Mouse (Mus musculus) hindbrain, postnatal 0 days (tissue): ENCODE results near the gene Spred3. TPM values are rescaled to one million over a fixed set of nuclear protein-coding genes. Genes with fewer than 3 reads are reported as not detected.
A peak's percentile ranks its signal among the peaks of the same experiment; 100 is the strongest.

ENCODE experiments used
- ATAC-seq: fragments of 200-750 bp; cut with Nextera tagmentation; 2 replicates; pipeline ENCODE4 v1.8.0; 2017; ENCODE audit warnings: mild to moderate bottlenecking, moderate TSS enrichment, moderate library complexity
- DNase-seq: peaks from one replicate; pipeline ENCODE4 v3.0.0-alpha.2; 2015; ENCODE audit warnings: low spot score
- H3K27ac ChIP-seq: fragments of 300-500 bp; sonication (generic); 2 replicates; pipeline ENCODE4 v1.5.1; 2014; ENCODE audit warnings: mild to moderate bottlenecking
- H3K27me3 ChIP-seq: fragments of 300-500 bp; sonication (generic); 2 replicates; pipeline ENCODE4 v1.6.1; 2014; ENCODE audit warnings: low read length, mixed read lengths; ENCODE audit not compliant: insufficient read depth
- H3K36me3 ChIP-seq: fragments of 300-500 bp; sonication (generic); 2 replicates; pipeline ENCODE4 v1.6.1; 2014; ENCODE audit warnings: low read length, mixed read lengths; ENCODE audit not compliant: insufficient read depth
- H3K4me1 ChIP-seq: fragments of 300-500 bp; sonication (generic); 2 replicates; pipeline ENCODE4 v1.6.1; 2014; ENCODE audit warnings: antibody characterized with exemption, low read length, mixed read lengths; ENCODE audit not compliant: insufficient read depth
- H3K4me2 ChIP-seq: fragments of 300-500 bp; sonication (generic); 2 replicates; pipeline ENCODE4 v1.6.1; 2014; ENCODE audit warnings: low read depth, mild to moderate bottlenecking, low read length, moderate library complexity, mixed read lengths
- H3K4me3 ChIP-seq: fragments of 300-500 bp; sonication (generic); 2 replicates; pipeline ENCODE4 v1.5.1; 2014; ENCODE audit warnings: low read length
- H3K9ac ChIP-seq: fragments of 300-500 bp; sonication (generic); replicated peaks from 2 replicates; pipeline ENCODE4 v1.6.1; 2014; ENCODE audit warnings: mild to moderate bottlenecking, low read length, moderate library complexity, mixed read lengths
- H3K9me3 ChIP-seq: fragments of 300-500 bp; sonication (generic); 2 replicates; pipeline ENCODE4 v1.6.1; 2016; ENCODE audit warnings: low read length, mixed read lengths
- CTCF ChIP-seq: IDR thresholded peaks from 2 replicates; pipeline ENCODE4 v1.5.1; 2016; ENCODE audit warnings: antibody characterized with exemption, control low read depth, low read depth
- WGBS: fragments of 180-500 bp; shearing (Covaris S2); extraction: QIAGEN DNeasy Blood & Tissue Kit; methylation state at CpG from one replicate; pipeline ENCODE4 v1.1.7; 2014; 5-methylcytosine and 5-hydroxymethylcytosine counted together
- polyA plus RNA-seq: library from polyadenylated mRNA; unstranded; fragments of >200 nt; fragmentation: Nextera tagmentation; extraction: Ambion mirVana; gene quantifications from 2 replicates; pipeline ENCODE4 v1.2.1, GENCODE M21; 2015
- total RNA-seq: library from RNA; depleted of rRNA; stranded (reverse); fragments of >200 nt; gene quantifications from 2 replicates; pipeline ENCODE4 v1.2.3, GENCODE M21; 2014

The Spred3 gene
- total and polyA plus RNA-seq, 2 experiments from 2014 or later = 11.2 to 30.8 TPM

- no peaks in the 10 kb centered on the region; the same call in 1 of the 2 replicates for H3K27me3 ChIP-seq
- ATAC-seq (no peak), DNase-seq (no peak)
- H3K9ac ChIP-seq = no peak overlapping the region
- H3K4me2 ChIP-seq = peak overlapping the region; percentile 54
- H3K27ac ChIP-seq = no peak overlapping the region
- no peaks in the 10 kb centered on the region for H3K4me1 ChIP-seq
- TF ChIP-seq CTCF = no peak
- H3K9me3 ChIP-seq = no peaks in the 10 kb centered on the region
- no peaks in the 10 kb centered on the region for H3K36me3 ChIP-seq
- peak overlapping the region; percentile 23; the same call in 1 of the 2 replicates for H3K4me3 ChIP-seq
- 6% methylated on average over 4 of the region's 4 CpGs for WGBS
These were observed 36.0 kb downstream of the Spred3 start for GRCm38 (mm10) chr7:29134230-29134629.

GRCm38 (mm10) chr7:29128725-29129124, 41.5 kb downstream of the Spred3 start:
- Histone ChIP-seq H3K9ac (no peak overlapping the region), H3K4me2 (no peak overlapping the region), H3K27ac (no peak overlapping the region), H3K4me3 (no peak overlapping the region), H3K4me1 (no peaks in the 10 kb centered on the region; the same call in 1 of the 2 replicates), H3K27me3 (no peaks in the 10 kb centered on the region), H3K9me3 (no peaks in the 10 kb centered on the region), H3K36me3 (no peaks in the 10 kb centered on the region)
- DNase-seq = peak; percentile 21
- WGBS = 55% methylated on average over 2 of the region's 2 CpGs
- TF ChIP-seq CTCF = peak; percentile 64
- no peak for ATAC-seq

- TF ChIP-seq CTCF = peak; percentile 56
- DNase-seq = no peak
These were observed 43.9 kb downstream of the Spred3 start for GRCm38 (mm10) chr7:29126173-29126915.

DNA sequence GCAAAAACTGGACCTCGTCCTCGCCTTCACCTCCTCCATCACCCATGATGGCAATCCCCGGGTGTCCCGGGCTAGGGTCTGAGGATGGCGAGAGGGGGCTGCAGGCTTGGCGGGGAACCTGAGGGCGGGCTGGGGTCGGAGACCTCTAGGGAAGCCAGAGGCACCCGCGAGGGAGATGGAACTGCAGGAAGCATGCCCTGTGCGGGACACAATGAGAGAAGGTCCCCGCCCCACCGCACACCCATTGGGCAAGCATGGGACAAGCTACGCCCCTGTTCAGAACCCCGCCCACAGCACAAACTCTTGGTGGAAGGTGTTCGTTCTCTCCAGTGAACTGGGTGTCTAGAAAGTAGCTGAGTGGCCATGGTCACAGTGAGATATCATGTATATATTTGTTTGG, 45.2 kb downstream of the Spred3 start, which contains the start of gene Ryr1:
Gene Ryr1, minus strand, starts transcription at position 210 of the 400 bp plus-strand sequence.
- no peak for TF ChIP-seq CTCF
- no peak for ATAC-seq
- WGBS = 4% methylated on average over 16 of the region's 16 CpGs
- no peaks in the 10 kb centered on the region for H3K9me3 ChIP-seq
- H3K27me3 ChIP-seq = no peaks in the 10 kb centered on the region
- peak within 1 kb of the TSS; percentile 56 for H3K4me2 ChIP-seq
- H3K9ac ChIP-seq = no peak within 1 kb of the TSS
- H3K27ac ChIP-seq = no peak within 1 kb of the TSS
- DNase-seq = peak; percentile 36
- peak within 1 kb of the TSS; percentile 24 for H3K4me3 ChIP-seq
- no peaks in the 10 kb centered on the region; the same call in 1 of the 2 replicates for H3K4me1 ChIP-seq
- H3K36me3 ChIP-seq = no peaks in the 10 kb centered on the region

More at GRCm38 (mm10) chr7:29126173-29126915, 43.9 kb downstream of the Spred3 start:
- WGBS = 33% methylated on average over 7 of the region's 7 CpGs
- Histone ChIP-seq H3K9ac (no peak overlapping the region), H3K36me3 (no peaks in the 10 kb centered on the region), H3K27ac (no peak overlapping the region), H3K4me1 (no peaks in the 10 kb centered on the region; the same call in 1 of the 2 replicates), H3K9me3 (no peaks in the 10 kb centered on the region), H3K4me3 (no peak overlapping the region), H3K4me2 (no peak overlapping the region), H3K27me3 (no peaks in the 10 kb centered on the region)
- ATAC-seq = no peak

- no peak overlapping the region for H3K4me2 ChIP-seq
- no peaks in the 10 kb centered on the region; the same call in 1 of the 2 replicates for H3K4me1 ChIP-seq
- no peaks in the 10 kb centered on the region for H3K27me3 ChIP-seq
- DNase-seq (no peak), ATAC-seq (no peak)
- WGBS = 56% methylated on average over 5 of the region's 5 CpGs
- no peaks in the 10 kb centered on the region for H3K36me3 ChIP-seq
- no peak overlapping the region for H3K27ac ChIP-seq
- no peak overlapping the region for H3K4me3 ChIP-seq
- no peak overlapping the region for H3K9ac ChIP-seq
- no peaks in the 10 kb centered on the region for H3K9me3 ChIP-seq
- TF ChIP-seq CTCF = no peak
These were observed 46.5 kb downstream of the Spred3 start for GRCm38 (mm10) chr7:29123531-29124358.

- H3K36me3 ChIP-seq = no peaks in the 10 kb centered on the region
- DNase-seq (no peak), ATAC-seq (no peak)
- no peaks in the 10 kb centered on the region for H3K27me3 ChIP-seq
- TF ChIP-seq CTCF = no peak
- H3K4me2 ChIP-seq = no peak overlapping the region
- H3K9me3 ChIP-seq = no peaks in the 10 kb centered on the region
- no peak overlapping the region for H3K9ac ChIP-seq
- no peak overlapping the region for H3K4me3 ChIP-seq
- H3K27ac ChIP-seq = no peak overlapping the region
- WGBS = 89% methylated on average over 9 of the region's 9 CpGs
- H3K4me1 ChIP-seq = no peaks in the 10 kb centered on the region; the same call in 1 of the 2 replicates
These were observed 47.4 kb downstream of the Spred3 start for GRCm38 (mm10) chr7:29122821-29123220.
